Mouse (Mus musculus) left cerebral cortex, adult 9 months (tissue): ENCODE results near the gene Mgat3.

Experiments used
- DNase-seq, 2 experiments: peaks; one replicate each; pipeline ENCODE4 v3.0.0; 2022; ENCODE audit warnings: low spot score in 2 of 2

Gene Mgat3

DNA sequence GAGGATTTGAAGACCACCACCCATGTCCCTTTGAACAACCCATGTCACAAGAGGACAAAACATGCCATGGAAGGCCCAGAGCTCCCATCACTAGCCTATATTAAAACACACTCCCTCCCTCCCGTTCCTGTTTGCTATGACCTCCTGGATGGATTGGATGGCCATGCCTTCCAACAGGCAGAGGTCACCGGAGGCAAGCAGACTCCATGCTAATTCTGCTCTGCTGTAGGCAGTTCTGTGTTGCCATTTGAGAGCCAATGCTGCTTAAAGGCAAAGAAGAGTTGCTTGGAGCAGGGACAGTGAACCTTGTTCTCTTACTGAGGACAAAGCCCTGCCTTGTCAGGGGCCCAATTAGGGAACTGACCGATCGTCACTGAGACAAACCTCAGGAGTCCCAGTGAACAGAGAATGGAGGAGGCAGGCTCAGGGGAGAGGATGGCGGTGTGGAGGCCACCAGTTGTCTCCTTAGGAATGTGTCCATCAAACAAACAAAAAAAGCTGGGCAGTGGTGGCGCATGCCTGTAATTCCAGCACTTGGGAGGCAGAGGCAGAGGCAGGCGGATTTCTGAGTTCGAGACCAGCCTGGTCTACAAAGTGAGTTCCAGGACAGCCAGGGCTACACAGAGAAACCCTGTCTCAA is 86.0 kb downstream of the Mgat3 start:
- DNase-seq = no peak

DNA sequence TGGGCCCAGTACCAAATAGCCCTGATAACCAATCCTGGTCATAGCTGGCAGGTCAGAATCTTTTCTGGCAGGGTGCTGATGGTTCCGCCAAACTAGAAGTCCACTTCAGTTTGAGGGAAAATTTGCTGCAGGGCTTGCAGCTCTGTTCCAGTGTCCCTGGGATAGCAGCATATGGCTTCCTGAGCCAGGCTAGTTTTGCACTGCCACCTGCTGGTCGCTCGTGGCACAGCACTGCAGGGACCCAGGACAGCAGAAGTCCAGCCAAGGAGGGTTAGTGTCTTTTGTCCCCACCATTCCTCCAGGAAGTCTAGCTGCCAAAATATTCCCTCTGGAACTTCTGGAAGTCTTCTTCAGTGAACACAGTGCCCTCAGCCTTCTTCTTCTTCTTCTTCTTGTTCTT is 87.2 kb downstream of the Mgat3 start:
- DNase-seq = peak in 1 of 2 experiments; percentile 87

DNA sequence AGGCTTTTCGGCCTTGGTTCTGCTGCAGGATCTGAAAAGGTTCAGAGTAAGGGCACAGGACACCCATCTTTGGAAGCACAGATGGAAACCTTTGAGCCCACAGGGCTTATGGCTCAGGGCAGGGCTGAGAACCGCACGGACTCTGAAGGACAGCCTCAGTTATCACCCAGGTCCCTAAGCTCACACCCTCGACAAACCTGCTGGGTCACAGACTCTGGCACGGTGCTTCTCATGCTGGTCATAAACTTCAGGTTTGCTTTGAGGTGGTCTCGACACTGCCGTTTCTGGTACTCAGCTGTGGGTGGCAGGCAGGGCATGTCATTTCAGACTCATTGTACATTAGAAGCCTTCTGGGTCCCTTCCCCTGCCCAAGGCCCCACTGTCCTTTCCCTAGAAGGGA is 87.6 kb downstream of the Mgat3 start:
- no peak for DNase-seq

DNA sequence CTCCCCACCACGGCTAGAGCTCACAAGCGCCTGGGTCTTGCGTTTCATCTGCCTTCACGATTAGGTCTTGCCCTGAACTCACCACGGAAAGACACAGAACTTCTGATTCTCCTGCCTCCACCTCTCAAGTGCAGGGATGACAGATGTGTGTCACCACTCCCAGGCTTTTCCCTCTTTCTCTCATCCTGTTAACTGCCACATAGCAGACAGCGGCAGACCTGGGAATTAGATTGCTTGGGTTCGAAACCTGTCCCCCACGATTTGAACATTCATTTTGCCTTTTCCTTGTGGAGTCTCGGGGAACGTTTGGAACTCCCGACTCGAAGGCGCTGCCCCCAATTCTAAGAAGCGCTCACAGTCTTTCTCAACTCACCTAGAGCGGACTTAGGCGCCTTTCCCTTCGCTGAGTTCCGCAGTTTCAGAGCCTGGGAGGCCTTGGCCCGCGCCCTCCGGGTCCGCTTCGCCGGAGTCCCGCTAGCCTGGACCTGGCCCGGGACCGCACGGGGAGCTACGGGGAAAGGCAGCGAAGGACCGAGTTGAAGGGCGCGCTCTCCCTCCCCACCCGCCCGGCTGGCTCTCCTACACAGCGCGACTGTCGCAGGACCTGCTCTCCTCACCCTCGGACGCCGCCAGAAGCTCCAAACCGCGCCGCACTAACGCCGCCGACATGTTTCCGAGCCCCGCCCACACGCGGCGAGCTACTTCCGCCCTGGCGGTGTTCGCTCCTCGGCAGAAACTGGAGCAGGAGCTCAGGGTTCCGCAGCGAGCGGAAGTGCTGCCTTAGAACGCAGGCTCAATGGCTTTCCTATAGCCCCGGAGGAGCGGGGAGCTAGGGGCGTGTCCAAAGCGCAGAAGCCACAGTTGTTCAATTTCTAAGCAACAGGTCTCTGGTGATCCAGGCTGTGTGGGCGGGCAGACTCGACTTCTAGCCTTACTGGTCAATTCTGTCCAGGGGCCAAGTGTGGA is 90.4 kb downstream of the Mgat3 start, which contains the start of gene Rps19bp1:
Gene Rps19bp1, minus strand, starts transcription at position 706 of the 966 bp plus-strand sequence.
- peak in 1 of 2 experiments; percentile 91 for DNase-seq
